Mouse (Mus musculus): Measurements from ENCODE around the gene Trpm5.

The Trpm5 gene

DNA sequence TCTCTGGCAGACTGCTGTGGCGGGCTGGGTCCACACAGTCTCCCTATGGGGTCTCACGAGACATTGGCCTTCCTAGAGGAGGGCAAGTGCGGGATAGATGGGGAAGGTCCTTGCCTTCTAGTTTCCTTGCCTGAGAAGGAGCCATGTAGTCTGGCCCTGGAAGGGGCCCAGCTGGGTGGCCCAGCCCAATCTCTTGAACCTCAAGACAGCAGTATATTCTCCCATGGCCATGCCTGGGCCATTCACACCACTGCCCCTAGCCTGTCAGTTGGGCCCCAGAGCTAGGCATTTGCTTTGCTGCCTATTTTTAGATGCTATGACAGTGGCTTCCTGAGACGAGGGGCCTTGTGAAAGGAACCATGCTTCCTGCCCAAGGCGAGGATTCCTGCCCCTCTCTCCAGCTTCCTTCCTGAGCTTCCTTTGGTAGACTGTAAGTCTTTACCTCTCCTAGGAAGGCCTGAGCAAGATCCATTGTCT lies 36.2 kb downstream of the Trpm5 start:
- DNase-seq, result no peak

DNA sequence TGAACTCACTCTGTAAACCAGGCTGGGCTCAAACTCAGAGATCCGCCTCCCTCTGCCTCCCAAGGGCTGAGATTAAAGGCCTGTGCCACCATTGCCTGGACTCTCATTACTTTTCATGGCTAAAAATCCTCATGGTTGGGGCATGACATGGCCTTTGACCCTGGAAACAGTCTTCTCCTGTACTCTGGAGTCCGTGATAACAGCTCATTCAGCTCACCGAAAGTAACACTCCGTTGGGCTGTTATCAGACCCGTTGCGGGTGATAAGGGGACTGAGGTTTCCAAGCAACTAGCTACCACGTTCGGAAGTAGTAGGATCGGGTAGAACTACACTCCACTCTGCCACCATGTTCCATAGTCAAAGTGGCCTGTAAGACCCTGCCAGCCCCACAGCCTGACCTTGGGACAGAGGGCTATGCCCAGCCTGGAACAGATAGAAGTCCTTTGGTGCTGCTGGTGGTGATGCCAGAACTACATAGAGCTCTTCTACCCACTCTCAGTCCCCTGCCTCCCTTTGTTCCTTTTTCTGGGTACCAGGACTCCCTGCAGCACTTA lies 36.7 kb downstream of the Trpm5 start:
- no peak for DNase-seq

DNA sequence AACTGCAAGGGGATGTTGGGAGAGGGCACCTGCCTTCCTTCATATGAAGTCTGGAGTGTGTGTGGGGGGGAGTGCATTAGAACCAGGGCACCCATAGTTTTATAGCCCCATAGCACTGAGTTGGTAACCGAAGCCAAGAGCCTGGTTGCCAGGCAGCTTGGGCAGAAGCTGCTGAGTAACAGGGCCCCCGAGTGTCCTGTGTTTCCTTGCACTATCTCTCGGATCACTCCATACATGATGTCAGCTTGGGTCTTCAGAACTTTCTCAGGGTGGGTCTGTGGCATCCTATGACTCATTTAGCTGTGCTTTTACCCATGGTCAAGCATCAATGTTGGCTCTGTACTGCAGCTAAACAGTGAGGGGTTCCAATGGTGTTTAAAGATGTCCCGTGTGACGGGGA lies 37.4 kb downstream of the Trpm5 start:
- no peak for DNase-seq

DNA sequence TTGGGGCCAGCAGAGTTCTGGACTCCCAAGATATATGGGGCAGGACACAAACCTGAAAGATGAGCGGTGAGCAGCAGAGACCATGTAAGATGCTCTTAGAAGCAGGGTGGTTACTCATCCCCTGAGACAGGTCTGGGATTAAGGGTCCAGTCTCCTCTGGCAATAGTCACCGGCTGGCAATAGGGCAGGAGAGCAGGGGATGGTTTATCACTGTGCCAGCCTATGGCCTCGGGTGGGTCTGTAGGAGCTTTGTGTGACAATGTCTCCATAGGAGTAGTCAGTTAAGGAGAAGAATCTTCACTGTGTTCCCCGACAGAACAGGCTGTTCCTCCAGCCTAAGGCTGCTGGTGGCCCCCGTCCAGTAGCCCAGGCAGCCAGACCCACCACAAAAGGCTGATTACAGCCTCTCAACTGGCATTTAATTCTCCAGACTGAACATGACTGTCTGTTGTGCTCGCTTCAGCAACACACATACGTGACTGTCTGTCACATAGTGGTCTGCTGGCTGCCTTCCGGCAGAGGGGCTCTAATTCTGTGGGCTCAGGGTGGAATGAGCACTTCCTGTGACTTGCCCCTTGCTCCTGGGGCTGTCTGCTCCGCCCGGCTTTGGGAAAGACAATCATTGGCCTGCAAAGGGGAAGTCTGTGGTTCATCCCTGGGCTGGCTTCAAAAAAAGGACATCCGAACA lies 38.8 kb downstream of the Trpm5 start:
- DNase-seq, result no peak

DNA sequence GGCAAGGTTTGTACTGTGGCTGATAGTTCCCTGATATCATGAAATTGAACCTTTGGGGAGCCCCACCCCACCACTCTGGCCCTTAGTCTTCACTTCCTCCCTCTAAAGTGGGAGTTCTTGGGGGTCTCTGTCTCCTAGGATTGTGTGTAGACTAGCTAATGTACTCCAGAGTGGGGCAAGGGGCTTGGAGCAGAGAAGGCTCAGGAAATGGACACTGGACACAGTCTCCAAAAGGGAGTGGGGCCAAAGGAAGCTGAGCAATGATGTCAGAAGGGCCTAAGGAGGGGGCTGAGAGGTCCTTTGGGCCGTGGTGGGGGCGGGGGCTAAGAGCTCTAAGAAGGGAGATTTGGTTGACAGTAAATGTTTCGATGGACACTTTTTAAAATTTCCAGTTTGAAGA lies 39.4 kb downstream of the Trpm5 start:
- DNase-seq, result no peak

- DNase-seq, result no peak
Measured at GRCm38 (mm10) chr7:143054612-143054965, 39.9 kb downstream of the Trpm5 start.

- no peak for DNase-seq
Measured at GRCm38 (mm10) chr7:143053961-143054611, 40.4 kb downstream of the Trpm5 start.

DNA sequence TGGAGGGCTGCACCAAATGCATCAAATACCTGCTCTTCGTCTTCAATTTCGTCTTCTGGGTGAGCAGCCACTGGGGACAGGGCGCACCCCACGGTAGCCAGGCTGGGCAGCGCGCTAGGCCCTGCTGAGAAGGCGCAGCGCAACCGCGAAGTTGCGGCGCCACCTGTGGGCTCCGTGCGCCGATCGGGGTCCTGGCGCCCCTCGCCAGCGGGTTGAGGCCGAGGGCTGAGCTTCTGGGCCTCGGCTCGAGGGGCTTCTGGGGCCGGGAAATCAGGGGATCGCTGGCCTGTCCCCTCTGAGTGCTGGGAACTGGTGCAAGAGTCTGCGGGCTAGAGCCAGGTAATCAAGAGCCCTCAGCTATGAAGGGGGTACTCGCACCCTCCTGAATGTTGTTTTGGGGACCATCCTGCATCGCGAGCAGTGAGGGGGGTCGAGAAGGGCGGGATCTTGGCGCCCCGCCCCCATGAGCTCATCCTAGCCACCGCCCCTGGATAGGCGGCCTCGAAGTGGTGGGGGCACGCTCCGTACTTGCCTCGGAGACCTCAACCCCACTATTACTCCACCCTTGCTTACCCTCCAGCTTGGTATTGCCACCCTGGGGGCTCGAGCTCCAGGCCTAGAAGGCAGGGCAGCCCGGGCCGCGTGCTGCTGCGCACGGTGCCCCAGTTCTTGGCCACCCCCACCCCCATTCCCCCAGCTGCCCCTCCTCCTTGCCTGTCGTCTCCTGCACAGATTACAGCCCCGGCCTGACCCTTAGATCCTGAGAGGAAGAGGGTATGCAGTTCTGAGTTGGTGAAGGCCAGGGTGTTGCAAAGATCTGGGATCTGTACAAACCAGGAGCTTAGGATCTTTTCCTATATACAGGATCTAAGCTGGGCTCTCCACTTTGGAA lies 41.2 kb downstream of the Trpm5 start:
- DNase-seq, result peak; percentile 71

GRCm38 (mm10) chr7:143052626-143053007 lies 41.8 kb downstream of the Trpm5 start, which contains the start of gene Cd81:
Gene Cd81 (plus strand): TSS chr7:143052739.
- DNase-seq, result peak; percentile 86

DNA sequence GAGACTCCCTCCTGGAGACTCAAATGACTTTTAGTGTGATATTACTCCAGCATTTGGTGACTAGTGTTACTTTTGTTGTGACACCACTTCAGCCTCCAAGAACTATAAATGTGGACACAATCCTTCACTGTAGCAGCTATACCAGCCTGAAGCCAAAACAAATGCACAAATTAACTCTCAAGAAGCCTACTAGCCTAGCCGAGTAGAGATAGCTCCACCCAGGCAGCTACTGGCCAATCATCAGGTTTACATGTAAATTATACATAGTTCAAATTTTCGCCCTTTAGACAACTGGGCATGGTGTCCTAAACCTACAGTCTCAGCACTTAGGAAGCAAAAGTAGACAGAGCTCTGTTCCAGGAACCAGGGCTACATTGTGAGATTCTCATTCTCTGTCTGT lies 43.1 kb downstream of the Trpm5 start:
- DNase-seq, result no peak

DNA sequence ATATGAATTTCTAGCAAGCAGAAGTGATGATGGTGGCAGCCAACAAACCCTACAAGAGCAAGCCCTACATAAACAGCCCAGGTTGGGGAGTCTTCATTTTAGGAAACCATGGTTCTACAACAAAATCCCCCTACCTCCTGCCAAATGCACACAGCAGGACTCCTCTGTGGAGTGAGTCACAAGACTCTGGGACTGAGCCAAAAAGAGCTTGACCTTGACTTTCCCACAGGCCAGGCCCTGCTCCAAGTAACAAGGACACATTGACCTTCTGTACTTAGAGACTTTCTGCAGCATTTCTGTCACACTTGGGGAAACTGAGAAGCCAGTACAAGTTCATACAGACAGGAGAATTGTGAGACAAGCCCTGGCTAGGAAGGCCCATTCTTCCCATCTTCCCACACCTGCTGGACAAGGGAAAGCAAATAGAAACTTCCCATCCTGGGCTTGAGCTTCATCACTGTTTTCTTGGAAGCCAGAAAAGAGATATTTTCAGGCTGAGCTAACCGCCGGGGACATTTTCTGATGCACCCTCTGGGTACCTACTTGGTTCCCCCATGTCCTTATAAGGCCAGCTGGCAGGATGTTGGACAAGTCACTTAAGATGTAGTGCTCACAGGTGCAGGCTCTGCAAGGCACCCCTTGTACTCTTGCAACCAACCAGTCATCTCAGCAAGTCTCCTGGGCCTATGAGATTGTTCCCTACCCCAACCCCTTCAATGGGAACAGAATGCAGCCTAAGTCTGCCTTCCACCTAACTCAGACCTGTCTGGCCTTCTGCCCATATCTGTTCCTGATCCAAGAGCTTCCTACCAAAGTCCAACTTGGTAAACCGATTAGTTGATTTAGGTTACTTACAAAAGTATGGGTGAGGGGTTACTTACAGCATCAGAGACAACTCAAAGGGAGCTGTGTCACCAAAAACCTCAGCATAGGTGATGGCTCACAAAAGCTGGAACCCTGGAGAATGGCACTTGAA lies 44.3 kb downstream of the Trpm5 start:
- no peak for DNase-seq

- DNase-seq, result no peak
Measured at GRCm38 (mm10) chr7:143049331-143049730, 45.1 kb downstream of the Trpm5 start.

DNA sequence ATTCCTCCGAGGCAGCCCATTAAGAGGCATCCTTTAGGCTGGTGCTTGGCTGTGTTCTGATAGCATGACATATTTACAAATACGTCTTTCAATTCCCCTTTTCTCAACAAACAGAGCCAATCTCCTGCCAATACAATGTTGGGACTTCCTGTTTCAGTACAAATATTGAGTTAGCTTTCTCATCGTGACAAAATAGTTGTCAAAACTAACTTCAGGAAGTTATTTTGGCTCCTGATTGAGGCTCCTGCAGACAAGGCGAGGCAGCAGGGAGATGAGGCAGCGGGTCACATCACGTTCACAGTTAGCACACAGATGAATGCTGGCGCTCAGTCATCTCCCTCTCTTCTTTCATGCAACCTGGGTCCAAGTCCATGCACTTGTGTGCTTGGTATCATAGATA lies 48.1 kb downstream of the Trpm5 start:
- no peak for DNase-seq

GRCm38 (mm10) chr7:143044826-143045206 lies 49.6 kb downstream of the Trpm5 start:
- DNase-seq, result no peak

- no peak for DNase-seq
Measured at GRCm38 (mm10) chr7:143044049-143044825, 50.2 kb downstream of the Trpm5 start.

GRCm38 (mm10) chr7:143042897-143043300 lies 51.5 kb downstream of the Trpm5 start:
- DNase-seq, result no peak

- DNase-seq, result no peak
Measured at GRCm38 (mm10) chr7:143042089-143042488, 52.4 kb downstream of the Trpm5 start.

- no peak for DNase-seq
Measured at GRCm38 (mm10) chr7:143041138-143041822, 53.2 kb downstream of the Trpm5 start.

DNA sequence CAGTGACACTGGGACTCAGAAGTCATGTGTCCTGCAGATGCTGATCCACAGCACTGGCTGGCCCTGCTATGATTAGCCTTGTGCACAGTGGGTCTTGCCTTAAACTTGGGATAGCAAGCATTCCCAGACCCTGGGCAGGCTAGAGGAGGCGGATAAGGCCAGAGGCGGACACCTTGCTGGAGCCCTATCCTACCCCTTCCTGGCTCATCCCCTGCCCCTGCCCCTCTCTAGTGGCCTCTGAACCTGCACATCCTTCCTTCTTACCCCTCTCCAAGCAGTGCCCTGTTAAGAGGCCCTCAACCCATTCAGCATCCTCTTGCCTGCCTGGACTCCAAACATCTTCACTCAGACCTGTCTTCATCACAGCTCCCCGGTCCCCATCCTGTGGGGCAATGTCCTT lies 53.9 kb downstream of the Trpm5 start:
- DNase-seq, result no peak

DNA sequence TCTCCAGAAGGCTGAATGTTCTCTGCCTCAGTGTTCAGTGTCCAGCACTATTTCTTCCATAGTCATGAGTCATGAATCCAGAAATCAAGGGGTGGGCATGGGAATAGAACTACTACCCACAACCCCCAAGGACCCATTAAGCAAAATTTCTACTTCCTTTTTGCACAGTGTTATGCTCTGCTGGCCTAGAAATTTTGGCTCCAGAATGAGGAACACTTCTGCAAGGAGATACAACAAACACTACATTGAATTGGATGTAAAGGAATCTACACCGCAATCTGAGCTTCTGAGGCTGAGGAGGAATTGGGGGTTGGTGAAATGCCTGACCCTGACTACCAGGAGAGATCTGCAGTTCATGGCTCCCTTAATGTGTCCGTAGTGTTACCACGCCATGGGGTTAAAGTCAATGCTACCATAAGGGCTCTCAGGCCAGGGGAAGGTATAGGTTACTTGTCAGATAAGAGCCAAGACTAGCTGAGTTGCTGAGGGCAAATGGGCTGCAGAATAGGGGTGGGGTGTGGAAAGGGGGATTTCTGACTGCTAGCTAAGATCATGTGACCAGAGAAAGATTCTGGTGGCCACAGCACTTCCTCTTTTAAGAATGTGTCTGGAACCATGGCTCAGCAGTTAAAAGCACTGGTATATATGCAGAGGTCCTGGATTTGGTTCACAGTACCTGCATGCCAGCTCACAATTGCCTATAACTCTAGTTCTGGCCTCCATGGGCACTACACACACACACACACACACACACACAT lies 56.1 kb downstream of the Trpm5 start:
- no peak for DNase-seq
